Mouse (Mus musculus) kidney, embryonic 15.5 days (tissue): Measurements from ENCODE around the gene Ndufs1. TPM values are rescaled to one million over a fixed set of nuclear protein-coding genes. Genes with fewer than 3 reads are reported as not detected.

Experiments used
- microRNA-seq: library from miRNA; unstranded; fragments of <30 nt; microRNA quantifications from one replicate; pipeline ENCODE4, GENCODE M21; 2016
- polyA plus RNA-seq: library from polyadenylated mRNA; unstranded; fragments of >200 nt; fragmentation: Nextera tagmentation; extraction: Ambion mirVana; gene quantifications from 2 replicates; pipeline ENCODE4 v1.2.1, GENCODE M21; 2015

Ndufs1 gene
- polyA plus RNA-seq, 1 experiment from 2014 or later = 156 TPM

Small RNA genes lying within 50 kb of the gene (microRNA-seq; reads per million reads assigned to microRNA genes)
- gene Gm24557 (not detected), gene Gm27512 (not detected)

Other genes starting within 250 kb of the Ndufs1 start
- gene Ino80d, start 62.2 kb downstream of the Ndufs1 start, polyA plus RNA-seq = 12.1 and 12.9 TPM in 2 replicates
- 542 and 580 TPM in 2 replicates for gene Eef1b2, start within 50 bp of the Ndufs1 start, polyA plus RNA-seq
- 0.10 and 0.13 TPM in 2 replicates for gene Gpr1, start 37.7 kb upstream of the Ndufs1 start, polyA plus RNA-seq
- gene Zdbf2, start 96.4 kb upstream of the Ndufs1 start, polyA plus RNA-seq = 8.4 and 9.1 TPM in 2 replicates